Mouse (Mus musculus): Measurements from ENCODE around the gene Prkag2.

The Prkag2 gene

DNA sequence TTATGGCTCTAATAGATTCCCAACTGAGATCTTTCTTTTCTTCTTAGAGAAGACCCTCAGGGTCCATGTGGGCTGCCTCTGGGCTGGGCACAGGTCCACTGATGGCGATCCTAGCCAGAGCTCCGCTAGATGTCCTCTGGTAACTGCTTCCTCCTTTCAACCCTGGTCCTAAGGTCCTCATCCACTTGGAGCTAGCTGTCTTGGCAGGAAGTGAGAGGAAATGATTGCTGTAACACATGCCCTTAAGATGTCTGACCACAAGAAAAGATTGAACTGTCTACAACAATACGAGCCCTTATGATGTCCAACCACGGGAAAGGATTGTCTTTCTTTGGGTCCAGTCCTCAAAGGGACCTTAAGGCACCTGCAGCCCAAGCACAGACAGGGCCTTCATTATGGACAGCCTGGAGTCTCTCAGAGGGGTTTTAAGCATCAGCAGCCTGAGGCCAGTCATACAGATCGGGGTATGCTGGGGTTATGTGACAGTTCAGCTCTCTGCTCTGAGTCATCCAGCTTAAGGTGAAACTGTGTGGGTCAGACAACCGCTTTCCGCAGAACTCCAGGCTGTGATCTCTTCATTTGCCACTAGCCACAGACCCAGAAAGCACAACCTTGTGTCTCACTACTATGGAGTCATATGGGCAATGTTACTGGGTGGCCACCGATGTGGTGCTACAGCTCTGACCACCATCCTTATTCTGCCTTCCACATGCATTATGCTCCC lies 129.7 kb downstream of the Prkag2 start:
- DNase-seq (ENCODE audit: low spot score in 2 of 2): no peak

- DNase-seq (ENCODE audit: low spot score in 2 of 2): no peak
These were observed 131.1 kb downstream of the Prkag2 start for GRCm38 (mm10) chr5:24969241-24969880.

- DNase-seq (ENCODE audit: low spot score in 2 of 2): no peak
These were observed 131.7 kb downstream of the Prkag2 start for GRCm38 (mm10) chr5:24968792-24969191.

DNA sequence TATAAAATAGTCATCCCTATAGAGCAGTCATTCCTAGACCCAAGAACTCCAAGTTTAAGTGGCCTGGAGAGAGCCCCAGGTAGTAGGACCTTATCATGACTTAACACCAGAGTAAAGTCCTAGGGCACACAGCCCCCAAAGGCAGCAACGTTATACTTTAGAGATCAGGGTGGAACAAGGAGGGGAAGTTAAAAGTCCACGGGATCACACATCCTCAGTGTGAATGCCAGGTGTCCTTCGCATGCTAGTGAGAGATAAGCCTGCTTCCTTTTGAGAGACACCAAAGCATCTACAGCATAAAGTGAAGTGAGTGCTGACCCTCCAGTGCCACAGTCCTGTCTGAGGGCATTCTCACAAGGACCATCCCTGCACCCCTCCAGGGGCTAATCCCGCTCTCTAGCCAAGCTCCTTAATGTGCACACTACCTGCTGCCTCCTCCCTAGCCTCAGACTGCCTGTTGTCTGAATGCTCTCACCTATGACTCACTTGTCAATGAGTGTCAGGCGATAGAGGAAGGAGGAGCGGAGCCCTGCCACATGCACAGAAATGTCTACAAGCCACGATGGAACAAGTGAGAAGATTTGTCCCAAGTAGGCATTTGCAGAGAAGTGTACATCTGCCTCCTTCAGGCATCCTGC lies 132.4 kb downstream of the Prkag2 start:
- no peak for DNase-seq (ENCODE audit: low spot score in 2 of 2)

DNA sequence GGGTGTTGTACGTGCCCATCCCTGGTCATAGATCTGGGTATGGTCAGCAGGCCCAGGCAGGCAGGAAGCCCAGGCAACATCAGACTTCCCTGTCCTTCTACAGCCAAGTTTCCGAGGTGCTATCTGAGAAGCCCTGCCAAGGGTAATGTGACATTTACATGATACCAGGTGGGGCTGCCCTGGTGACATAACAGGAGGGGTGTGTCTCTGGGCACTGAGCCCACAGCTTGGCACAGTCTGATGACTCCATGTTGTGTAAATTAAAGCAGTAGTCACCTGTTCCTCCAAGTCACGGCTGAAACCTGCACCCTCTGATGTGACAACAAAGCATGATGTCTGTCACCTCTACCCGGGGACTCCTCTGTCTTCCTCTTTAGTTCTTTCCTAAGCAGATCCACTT lies 136.7 kb downstream of the Prkag2 start:
- no peak for DNase-seq (ENCODE audit: low spot score in 2 of 2)

DNA sequence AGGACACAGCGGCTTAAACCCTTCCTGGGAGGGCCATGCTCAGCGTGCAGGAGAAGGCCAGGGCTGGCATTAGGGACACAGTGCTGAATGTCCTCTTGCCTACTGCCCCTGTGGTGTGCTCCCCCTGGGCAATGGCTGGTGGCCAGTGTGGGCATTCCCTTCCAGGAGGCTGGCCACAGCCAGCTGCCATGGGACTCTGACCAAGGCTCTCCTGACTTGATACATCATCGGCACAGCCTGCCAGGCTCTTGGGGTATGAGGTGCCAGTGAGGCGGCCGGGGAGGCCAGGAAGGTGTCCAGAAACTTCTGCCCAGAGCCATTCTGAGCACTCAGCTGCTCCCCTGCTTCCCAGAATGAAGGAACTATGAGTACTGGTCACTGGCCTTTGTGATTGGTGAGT lies 139.7 kb downstream of the Prkag2 start:
- DNase-seq (ENCODE audit: low spot score in 2 of 2): peak; percentile 79 to 81

- DNase-seq (ENCODE audit: low spot score in 2 of 2): no peak
These were observed 140.7 kb downstream of the Prkag2 start for GRCm38 (mm10) chr5:24959758-24960157.

DNA sequence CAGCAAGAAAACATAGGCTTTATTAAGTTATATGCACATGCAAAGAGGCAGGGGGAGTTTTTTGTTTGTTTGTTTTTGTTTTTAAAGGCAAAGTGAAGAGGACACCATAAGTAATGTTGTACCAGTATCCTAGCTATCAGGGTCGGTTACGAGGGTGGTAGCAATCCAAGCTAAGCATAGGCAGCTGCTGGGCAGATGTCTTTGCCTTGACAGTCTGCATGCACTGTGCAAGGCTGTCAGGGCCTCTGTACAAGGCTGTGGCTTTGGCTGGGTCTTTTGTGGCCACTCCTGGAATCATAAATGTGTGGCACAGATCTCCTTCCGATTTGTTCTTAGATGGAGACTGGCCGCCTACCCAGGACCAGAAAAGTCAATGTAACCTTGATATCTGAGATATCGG lies 141.8 kb downstream of the Prkag2 start:
- DNase-seq (ENCODE audit: low spot score in 2 of 2): no peak

- no peak for DNase-seq (ENCODE audit: low spot score in 2 of 2)
These were observed 143.6 kb downstream of the Prkag2 start for GRCm38 (mm10) chr5:24956891-24957290.

DNA sequence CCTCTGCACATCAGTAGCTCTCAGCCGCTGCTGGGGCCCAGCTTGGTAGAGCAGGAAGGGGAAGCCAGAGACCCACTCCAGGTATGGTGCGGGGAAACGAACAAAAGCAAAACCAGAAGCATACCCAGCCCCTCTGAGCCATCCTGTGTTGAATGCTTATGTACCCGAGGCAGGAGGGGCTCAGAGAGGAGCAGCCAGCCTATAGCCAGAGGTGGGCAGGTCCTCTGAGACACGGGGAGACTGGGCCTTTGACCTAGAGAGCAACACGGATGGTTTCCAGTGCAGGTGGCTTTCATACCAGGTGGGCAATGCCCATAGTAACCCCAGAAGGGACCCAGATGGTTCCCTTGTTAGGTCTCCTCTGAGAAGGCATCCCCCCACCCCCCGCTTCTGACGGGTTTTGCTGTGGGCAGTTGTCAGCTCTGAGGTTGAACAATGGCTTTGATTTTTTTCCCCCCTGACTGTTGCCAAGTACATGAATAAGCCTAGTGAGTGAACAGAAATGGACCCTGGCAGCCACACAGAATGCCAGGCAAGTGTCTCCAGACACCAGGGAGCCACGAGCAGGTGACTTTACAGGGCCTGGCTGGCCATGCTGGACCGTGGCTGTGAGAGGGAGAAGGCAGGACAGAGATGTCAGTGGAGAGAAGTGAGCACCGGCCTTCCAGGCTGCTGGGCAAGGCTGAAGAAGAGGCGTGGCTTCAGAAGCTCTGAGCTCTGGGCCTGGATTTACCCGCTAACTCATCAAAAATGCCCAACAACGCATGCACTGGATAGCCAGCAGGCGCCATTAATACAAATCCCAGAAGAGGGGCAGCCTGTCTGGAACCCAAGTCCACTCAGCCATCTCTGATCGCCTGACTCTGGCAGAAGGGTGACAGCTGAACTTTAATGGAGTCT lies 147.3 kb downstream of the Prkag2 start:
- DNase-seq (ENCODE audit: low spot score in 2 of 2): peak; percentile 59 to 74

DNA sequence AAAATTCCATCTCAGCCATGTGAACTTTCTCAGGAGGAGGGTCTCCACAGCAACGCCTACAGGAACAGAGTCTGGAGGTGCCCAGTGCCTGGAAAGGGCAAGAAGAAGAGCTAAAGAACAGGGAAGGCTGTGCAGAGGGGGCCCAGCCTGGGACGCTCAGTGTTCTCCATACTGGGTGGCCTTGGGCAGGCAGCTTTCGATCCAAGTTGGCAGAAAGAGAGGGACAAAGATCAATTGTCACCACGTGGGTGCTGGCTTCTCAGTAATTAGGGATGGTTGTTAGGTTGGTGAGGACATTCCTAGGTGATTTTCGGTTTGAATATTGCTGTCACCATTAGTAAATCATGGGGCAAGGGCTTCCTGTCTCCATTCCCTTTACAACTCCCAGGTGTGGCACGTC lies 148.2 kb downstream of the Prkag2 start:
- DNase-seq (ENCODE audit: low spot score in 2 of 2): no peak

GRCm38 (mm10) chr5:24950891-24951574 lies 149.4 kb downstream of the Prkag2 start:
- no peak for DNase-seq (ENCODE audit: low spot score in 2 of 2)

GRCm38 (mm10) chr5:24950039-24950438 lies 150.4 kb downstream of the Prkag2 start:
- peak in 1 of 2 experiments; percentile 70 for DNase-seq (ENCODE audit: low spot score in 2 of 2)

GRCm38 (mm10) chr5:24938046-24938822 lies 162.2 kb downstream of the Prkag2 start:
- no peak for DNase-seq (ENCODE audit: low spot score in 2 of 2)

GRCm38 (mm10) chr5:24936451-24936850 lies 164.0 kb downstream of the Prkag2 start:
- no peak for DNase-seq (ENCODE audit: low spot score in 2 of 2)

GRCm38 (mm10) chr5:24935446-24935845 lies 165.0 kb downstream of the Prkag2 start:
- no peak for DNase-seq (ENCODE audit: low spot score in 2 of 2)

DNA sequence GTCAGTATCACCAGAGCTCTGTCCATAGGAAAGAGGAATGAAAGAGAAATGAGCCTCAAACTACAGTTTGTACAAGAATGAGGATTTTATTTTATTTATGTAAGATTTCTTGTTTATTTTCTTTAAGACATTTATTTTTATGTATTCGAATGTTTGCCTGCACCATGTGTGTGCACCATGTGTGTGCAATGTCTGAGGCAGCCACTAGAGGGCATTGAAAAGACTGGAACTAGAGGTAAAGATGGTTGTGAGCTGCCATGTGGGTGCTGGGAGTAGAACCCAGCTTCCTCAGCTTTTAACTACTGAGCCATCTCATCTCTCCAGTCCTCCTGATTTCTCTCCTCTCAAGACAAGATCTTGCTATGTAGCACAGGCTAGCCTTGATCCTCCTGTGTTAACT lies 166.7 kb downstream of the Prkag2 start:
- no peak for DNase-seq (ENCODE audit: low spot score in 2 of 2)

GRCm38 (mm10) chr5:24931578-24932185 lies 168.8 kb downstream of the Prkag2 start:
- no peak for DNase-seq (ENCODE audit: low spot score in 2 of 2)

GRCm38 (mm10) chr5:24930831-24931577 lies 169.4 kb downstream of the Prkag2 start:
- DNase-seq (ENCODE audit: low spot score in 2 of 2): no peak
